Mouse (Mus musculus): ENCODE measurements at regions not wholly inside any gene's neighbourhood (a gene's known extent, or its start where the extent isn't known, plus 50 kb on each side); places are given as distances from the start of the nearest gene placed in this dataset.
A peak's percentile ranks its signal among the peaks of the same experiment; 100 is the strongest.

DNA sequence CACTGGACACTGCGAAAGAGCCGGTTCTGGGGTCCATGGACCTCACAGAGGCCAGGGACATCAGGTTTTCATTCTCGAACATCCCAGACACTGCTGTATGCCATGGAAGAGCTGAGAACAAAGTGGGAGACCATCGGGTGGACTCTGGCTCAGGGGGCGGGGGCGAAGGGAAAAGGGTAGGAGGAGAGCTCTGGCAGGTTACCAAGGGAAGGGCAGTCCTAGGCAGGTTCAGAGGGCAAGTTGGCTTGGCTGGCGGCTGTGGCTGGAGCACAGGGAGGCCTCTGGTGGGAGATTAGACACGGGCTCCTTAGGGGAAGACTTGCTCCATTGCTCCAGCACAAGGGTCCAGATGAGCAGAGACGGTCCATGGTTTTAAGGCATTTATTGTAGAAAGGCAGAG, 164.3 kb upstream of the Mki67 start:
- no peak for DNase-seq (ENCODE audit: low spot score in 2 of 2)

DNA sequence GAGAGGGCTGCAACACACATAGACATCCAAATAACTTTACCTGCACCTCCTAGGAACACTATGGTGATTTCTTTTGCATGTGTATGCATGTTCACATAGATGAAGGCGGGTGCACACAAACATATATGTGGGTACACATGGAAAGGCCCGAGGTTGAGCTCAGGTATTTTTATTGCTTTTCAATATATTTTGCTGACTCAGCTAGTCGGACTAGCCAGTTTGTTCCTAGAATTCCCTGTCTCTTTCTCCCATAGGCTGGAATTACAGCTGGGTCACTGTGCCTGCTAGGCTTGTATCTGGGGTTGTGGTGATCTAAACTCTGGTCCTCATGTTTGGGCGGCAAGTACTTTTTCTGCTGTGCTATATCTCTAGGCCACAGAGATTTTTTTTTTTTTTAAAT, 166.1 kb upstream of the Mki67 start:
- no peak for DNase-seq (ENCODE audit: low spot score in 2 of 2)

DNA sequence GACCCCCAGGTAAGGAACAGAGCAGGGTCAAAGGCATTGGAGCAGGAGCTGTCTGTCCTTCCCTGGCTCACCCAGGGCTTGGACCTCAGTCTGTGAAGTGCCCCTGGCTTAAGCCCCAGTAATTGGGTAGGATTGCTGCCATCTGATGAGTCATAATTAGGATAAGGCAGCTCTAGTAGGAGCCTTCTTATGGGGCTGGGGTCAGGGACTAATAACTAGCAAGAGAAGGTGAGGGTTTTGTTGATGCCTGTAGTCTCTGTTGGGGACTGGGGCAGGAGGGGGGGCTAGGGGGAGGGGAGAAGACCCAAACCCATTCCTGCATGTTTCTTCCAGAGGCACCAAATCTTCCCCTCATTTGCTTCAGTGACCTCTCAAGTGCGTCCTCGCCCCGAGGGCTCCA, 172.4 kb upstream of the Mki67 start:
- DNase-seq (ENCODE audit: low spot score in 2 of 2) = no peak

DNA sequence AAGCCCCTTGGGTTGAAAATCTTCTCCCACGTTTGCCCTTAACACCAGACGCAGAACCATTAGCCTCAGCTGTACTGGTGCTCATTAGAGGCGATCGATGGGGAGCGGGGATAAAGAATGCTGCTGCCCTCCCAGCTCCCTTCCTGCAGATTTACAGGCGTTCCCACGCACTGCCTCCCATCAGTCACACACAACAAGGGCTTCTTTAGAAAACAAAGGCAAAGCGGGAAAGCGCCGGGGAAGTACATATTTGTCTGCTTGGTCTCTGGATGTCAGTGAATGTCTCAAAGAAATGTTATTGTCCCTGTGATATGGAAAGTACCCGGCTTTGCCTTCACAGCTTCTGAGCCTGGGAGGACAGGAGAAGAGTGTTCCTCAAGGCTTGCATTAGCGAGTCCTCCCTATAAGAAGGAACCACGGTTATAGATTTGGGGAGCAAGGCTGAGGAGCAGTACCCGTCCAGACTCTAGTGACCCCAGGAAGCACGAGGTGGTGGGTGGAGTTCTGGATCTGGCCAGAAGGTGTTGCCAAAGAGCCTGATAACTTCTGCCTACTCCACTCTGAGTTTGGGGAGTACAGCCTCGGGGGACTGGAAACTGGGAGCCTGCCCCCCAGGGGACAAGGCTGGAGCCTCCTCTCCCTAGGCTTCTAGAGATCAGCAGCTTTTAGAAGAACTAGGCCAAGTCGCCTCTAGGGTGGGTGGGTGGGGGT, 173.0 kb upstream of the Mki67 start:
- no peak for DNase-seq (ENCODE audit: low spot score in 2 of 2)

DNA sequence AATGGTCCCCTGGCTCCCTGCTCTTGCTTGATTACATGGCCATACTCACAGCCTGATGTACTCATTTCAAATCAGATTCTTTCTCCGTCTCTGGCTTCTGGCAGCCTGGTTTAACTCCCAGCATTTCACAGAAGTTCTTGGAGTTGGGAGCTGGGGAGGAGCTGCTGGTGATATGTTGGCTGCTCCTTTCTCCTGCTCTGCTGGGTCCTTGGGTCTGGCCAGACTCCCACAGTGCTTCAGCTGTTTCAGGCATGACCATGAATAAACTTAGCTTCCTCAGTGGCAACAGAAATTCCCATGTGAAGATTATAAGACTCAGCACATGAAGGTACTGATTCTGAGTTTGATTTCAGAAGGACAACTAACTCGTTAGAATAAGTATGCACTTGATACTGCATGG, 182.7 kb upstream of the Mki67 start:
- no peak for DNase-seq (ENCODE audit: low spot score in 2 of 2)

DNA sequence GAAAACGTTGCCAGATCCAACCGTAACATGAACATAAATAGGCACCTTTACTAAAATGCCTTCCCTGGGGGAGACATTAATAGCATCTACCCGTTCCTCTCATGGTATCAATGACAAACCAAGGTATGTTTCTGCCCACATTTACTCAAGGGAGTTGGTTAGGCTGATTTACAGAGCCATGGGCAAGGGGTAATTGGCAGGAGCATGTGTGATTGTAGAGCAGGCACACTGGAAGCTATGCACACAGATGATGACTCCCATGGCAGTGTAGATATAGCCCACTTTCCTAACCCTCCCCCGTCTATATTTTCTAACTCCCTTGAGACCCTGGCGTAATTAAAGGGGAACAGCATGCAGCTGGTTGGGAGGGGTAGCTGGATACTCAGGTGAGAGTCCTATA, 183.6 kb upstream of the Mki67 start:
- no peak for DNase-seq (ENCODE audit: low spot score in 2 of 2)

DNA sequence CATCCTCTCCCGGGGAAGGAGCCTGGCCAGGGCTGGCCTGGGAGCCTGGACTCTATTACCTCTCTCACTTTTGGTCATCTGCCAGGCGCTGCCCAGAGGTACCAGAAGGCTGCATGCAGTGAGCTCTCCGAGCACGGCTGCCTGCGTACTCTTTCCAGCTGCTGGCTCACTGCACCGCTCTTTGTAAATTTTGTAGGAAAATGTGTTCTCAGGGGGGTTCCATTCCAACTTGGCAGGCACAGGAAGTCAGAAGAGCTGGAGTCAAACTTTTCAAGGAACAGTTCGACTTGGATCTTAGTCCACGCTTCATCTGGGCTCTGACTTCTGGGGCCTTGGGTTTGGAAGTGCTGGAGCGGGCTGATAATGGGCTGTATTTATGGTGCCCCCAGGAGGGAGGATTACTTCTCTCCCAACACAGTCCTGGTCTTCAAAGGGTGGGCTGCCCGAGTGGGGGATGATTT, 184.7 kb upstream of the Mki67 start:
- DNase-seq (ENCODE audit: low spot score in 2 of 2) = no peak

DNA sequence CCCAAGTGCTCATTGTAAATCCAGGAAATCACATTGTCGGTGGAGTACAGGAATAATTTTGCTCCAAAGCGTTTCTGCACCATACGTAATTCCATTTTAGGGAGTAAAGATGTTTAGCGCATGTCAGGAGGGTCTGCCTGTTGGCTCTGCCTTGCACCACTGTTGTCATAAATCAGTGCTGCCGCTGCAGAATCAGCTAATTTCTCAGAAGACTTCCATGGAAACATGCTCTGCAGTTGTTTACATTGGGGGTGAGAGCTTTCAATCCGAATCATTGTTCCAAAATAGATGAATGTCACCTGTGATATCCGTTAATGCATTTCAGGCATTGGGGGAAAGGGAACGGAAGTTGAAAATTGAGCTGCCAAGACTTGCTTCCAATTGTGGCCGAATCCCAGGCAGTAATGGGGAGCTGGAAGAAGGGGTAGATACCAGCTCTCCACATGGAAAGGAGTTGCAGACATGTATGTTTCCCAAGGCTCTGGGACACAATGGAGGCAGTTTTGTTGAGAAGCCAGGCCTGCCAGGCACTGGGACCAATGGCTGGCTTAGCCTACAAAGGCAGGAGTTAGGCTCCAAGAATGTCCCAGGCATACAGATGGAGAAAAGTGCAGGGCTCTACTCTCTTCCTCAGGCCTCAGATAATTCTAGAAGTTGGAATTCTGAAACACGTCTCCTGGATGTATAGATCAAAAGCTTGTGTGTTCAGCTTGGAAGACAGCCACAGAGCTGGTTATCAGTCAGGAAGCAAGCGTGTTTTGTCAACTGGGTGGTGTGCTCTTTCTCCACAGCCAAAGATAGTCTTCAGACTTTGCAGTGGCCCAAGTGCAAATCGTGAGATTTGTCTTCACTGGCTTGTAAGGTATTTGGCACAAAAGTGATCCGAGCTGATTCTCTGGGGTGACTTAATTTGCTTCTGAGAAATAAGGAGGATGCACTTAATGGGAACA, 186.2 kb upstream of the Mki67 start:
- DNase-seq (ENCODE audit: low spot score in 2 of 2) = no peak

DNA sequence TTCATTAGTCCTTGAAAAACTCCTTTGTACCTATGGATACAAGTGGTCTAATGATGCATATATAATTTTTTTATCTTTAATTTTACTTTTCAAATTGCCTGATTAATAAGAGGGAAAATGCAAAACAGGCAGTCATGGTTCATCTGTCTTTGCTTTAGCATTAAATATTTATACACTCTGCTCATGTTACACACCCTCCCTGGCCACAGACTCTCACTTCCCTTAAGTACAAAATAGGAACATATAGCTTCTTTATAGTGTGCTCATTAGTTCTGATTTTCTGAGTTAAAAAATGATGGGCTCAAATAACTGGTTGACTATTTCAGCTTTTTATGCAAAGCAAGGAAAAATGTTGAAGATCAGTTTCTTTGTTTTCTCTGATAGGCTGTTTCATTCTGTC, 195.2 kb upstream of the Mki67 start:
- no peak for DNase-seq (ENCODE audit: low spot score in 2 of 2)

DNA sequence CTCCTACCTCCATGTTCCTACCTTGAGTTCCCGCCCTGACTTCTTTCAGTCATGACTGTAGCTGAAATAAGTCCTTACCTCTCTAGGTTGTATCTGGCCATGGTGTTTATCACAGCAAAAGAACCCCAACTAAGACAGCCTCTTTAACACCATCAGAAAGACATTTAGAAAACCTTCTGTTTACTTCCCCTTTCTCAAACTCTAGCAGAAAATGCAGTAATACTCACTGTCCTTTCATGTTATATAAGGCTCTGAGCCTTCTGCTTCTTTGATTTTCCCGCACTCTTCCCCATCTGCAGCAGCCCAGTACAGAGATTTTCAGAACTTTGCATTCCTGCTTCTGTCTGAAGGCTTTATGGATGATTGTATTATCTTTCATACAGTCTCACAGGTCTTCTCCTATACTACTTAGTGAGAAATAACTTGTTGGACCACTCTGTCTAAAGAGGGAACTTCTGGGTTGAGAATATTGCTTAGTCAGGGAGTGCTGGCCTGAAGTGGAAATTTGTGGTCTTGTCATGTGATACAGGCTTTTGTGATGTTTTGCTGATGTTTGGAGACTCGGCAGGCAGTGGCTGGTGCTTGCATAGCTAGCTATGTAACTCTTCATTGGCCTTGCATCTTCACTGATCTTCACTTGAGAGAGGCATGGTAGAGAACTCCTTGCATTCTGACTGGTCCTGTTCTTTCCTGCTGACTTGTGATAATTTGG, 197.9 kb upstream of the Mki67 start:
- no peak for DNase-seq (ENCODE audit: low spot score in 2 of 2)

DNA sequence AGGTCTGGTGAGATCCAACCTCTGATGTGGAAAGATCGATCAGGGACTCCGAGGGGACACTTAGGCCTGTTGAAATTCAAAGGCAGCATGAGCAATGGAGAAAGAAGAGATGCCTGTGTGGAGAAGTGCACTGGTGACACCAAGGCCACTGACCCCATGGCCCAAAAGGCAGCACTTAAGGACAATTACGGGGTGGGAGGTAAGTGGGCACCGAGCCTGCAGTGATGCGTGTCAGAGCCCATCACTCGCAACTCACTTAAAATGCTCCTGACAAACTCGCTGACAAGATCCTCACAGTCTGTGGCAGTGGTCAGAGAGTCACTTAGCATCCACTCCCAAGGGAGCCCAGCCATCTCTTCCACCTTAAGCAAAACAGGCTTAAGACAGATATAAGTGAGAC, 207.7 kb upstream of the Mki67 start:
- no peak for DNase-seq (ENCODE audit: low spot score in 2 of 2)

DNA sequence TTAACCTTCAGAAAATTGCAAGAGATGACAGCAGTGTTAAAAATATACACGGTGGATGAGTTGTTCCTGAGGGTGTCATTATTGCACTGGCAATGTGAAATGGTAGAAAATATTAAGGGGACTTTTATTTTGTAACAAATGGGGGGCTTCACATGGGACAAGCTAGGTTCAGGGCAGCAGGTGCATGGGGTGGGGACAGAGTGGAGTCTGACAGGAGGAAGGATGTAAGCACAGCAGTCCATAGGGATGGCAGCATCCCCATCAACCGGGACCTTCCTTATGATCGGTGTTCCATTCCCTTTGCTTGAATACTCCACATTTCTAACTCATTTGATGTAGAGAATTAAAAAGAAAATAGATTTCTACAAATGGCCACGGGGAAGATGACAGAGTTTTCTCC, 208.5 kb upstream of the Mki67 start:
- no peak for DNase-seq (ENCODE audit: low spot score in 2 of 2)

DNA sequence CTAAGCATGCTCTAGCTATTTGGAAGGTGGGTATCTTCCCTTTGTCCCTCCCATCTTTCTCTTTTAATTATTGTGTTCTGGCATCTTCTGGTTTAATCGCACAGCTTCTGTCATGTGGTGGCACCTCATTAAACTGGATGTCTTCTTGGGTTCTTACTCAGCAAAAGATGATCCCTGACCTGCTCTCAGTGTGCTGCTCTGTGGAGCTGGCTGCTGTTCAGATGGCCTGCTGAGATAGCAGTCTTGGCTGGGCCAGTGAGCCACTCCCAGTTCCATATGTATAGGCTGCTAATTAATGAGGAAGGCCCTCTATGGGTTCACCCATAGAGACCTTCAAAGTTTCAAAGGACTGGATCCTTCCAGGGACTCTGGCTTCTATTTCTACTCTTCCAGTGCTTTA, 213.9 kb upstream of the Mki67 start:
- no peak for DNase-seq (ENCODE audit: low spot score in 2 of 2)

DNA sequence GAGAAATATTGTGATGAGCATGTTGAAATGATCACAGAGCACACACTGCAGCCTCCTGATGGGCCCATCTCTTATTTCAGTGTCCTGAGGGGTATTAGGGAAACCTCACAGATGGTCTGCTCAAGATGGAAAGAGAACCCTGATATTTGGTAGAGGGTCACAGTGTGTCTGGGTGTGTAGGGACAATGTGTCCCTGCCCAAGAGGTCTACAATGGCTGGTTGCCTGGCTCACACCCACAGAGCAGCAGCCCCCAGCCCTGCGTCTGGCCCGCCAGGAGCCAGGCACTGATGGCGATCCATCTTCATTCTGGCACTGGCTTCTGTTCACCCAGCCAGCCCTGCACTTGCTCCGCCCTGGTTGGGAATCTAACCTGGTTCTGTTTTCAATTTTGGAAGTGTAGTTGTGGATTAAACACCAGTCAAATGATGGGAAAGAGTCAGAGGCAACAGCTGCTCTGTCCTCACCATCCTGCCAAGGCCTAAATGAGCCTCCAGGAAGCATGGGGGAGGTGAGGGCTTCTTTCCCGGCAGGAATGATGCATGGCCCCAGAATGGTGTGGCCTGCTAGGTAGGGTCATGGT, 216.5 kb upstream of the Mki67 start:
- no peak for DNase-seq (ENCODE audit: low spot score in 2 of 2)

DNA sequence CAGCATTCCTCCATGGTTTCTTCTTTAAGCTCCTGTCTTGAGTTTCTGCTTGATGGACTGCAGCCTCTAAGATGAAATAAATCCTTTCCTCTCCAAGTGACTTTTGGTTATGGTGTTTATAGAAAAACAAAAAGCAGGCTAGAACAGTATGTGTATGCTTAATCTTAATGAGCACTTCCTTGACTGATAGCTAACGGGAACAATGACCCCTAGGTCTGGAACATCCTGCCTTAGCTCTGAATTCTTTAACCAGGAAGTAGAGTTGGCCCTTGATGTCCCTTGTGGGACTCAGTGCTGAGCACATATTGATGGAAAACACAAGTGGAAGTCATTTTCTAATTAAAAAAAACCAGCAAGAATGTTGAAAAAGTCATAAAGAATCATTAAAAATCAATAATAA, 219.0 kb upstream of the Mki67 start:
- no peak for DNase-seq (ENCODE audit: low spot score in 2 of 2)

DNA sequence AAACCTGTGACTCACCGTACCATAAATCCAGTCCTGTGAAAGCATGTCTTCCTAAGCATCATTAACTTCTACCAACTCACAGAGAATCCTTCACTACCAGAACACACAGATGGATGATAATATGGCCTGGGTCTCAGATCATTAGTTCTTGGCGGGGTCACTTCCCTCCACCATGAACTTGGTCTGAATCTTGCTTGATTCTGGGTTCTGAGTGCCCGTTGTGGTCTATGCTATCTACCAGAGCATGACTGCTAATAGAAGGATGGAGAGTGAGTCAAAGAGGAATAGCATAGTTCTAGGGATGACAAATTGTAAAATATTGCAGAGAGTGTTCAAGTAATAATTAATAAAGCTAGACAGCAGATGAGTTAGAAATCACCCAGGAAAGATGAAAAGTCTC, 221.3 kb upstream of the Mki67 start:
- DNase-seq (ENCODE audit: low spot score in 2 of 2) = no peak

DNA sequence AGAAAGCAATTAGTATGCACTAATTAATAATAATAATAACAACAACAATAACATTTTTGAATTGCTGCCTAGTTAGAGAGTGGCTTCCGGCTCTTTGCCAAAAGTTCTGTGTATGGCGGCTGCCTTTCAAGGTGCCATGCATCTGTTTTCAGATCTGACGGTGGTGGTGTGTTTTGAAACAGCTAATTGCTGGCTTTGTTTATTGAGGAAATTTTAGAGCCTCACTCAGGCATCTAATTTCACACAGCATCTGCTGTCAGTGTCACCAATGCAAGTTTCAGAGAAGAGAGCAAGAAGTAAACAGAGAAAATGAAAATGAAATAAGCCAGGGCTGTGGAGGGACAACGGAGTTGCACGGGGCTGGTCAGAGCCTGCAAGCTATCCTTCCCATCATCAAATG, 223.2 kb upstream of the Mki67 start:
- DNase-seq (ENCODE audit: low spot score in 2 of 2) = no peak

DNA sequence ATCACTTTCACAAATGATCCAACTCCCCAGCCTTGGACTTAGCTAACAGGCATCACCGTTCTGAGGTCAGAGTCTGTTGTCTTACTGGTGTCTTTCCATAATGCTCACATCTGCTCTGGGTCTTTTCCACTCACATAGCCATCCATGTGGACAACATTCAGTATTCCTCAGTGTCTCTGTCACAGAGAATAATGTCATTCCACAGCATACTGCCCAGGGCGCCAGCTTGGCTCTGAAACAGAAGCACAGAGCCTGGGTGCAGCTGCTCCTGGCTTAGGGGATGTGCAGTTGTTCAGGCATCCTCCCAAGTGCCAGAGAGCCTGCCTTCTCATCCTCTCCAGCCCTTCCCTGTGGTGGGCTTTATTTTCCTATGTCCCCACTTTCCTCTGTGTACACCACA, 226.7 kb upstream of the Mki67 start:
- DNase-seq (ENCODE audit: low spot score in 2 of 2) = no peak

DNA sequence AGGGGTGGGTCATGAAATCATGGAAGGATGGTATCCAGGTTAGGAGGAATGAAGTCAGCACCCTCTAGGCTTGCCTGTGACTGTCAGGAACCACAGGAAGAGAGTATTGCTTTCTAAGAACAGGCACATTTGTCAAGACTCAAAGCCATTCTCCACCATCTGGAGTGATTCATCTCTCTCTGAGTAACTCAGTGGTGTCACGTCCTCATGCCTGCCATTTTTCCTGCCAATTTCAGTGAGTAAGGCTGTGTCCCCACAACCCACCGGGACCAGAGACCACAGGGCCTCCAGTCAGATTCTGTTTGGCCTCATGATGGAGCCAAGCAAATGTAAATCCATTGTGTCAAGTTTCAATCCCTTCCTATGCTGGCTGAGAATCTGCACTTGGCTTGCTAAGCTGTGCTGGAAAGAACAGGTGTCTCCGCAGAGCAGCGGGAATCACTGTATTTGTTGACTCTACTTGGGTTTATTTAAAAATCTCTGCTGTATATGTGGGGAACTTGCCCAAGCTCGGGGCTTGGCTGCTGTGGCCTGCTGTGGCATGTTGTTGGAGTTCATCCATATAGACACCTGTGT, 230.0 kb upstream of the Mki67 start:
- DNase-seq (ENCODE audit: low spot score in 2 of 2) = no peak

DNA sequence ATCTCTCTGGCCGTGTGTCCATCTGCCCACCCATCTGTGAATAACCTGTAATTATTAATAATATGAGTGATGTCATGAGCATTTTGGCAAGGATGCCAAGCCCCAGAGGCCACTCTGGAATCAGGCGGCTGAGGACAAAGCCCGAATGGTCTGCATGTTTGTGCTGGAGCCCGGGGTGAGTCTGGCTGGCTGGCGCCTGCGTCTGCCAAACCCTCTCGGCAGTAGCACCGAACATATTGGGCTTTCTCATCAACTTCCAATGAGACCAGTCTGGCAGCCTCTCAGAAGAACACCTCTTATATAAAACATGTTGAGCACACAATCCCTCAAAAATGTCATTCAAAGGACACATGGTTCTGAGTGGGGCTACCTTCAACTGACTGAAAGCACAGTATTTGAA, 244.9 kb upstream of the Mki67 start:
- peak in 1 of 2 experiments; percentile 26 for DNase-seq (ENCODE audit: low spot score in 2 of 2)

DNA sequence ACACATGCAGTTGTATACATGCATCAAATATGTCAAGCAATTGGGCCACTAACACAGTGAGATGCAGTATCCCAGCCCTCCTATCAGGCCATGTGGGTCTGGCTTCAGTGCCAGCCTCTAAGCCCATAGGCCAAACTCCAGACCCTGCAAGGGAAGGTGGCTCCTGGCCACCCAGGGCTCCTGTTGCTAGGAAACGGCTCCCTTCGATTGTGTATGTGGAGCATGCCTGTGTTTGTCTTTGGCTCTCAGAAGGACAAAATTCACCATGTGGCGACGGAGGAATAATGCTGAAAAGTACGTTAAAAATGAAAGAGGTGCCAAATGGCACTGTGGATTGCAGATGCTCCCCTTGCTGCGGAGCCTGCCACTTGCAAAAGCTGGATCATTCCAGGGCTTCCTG, 249.4 kb upstream of the Mki67 start:
- DNase-seq (ENCODE audit: low spot score in 2 of 2) = peak in 1 of 2 experiments; percentile 11

All from left cerebral cortex, adult 18-20 months (tissue).